Mouse (Mus musculus) stomach, postnatal 0 days (tissue): Measurements from ENCODE around the gene Ccdc9. TPM values are rescaled to one million over a fixed set of nuclear protein-coding genes. Genes with fewer than 3 reads are reported as not detected.
"Not testable (repeated sequence)": the region's sequence is repeated elsewhere in the genome, so short reads cannot be mapped to it uniquely, and the experiment has no call there.

Experiments
- ATAC-seq: fragments of 200-750 bp; cut with Nextera tagmentation; 2 replicates; pipeline ENCODE4 v1.8.0; 2017; ENCODE audit not compliant: low FRiP score, low TSS enrichment
- DNase-seq: peaks from one replicate; pipeline ENCODE4 v3.0.0-alpha.2; 2016; ENCODE audit warnings: low spot score
- H3K27ac ChIP-seq: fragments of 300-500 bp; sonication (generic); replicated peaks from 2 replicates; pipeline ENCODE4 v1.5.1; 2014; ENCODE audit warnings: mild to moderate bottlenecking, control low read depth
- H3K27me3 ChIP-seq: fragments of 300-500 bp; sonication (generic); 2 replicates; pipeline ENCODE4 v1.6.1; 2014; ENCODE audit warnings: low read length; ENCODE audit not compliant: control insufficient read depth, insufficient read depth
- H3K36me3 ChIP-seq: fragments of 300-500 bp; sonication (generic); 2 replicates; pipeline ENCODE4 v1.6.1; 2014; ENCODE audit warnings: low read length, mixed read lengths; ENCODE audit not compliant: control insufficient read depth, insufficient read depth
- H3K4me1 ChIP-seq: fragments of 300-500 bp; sonication (generic); replicated peaks from 2 replicates; pipeline ENCODE4 v1.6.1; 2014; ENCODE audit warnings: antibody characterized with exemption; ENCODE audit not compliant: control insufficient read depth, insufficient read depth
- H3K4me2 ChIP-seq: fragments of 300-500 bp; sonication (generic); replicated peaks from 2 replicates; pipeline ENCODE4 v1.6.1; 2014; ENCODE audit warnings: low read depth, mild to moderate bottlenecking, control low read depth, moderate library complexity
- H3K4me3 ChIP-seq: fragments of 300-500 bp; sonication (generic); 2 replicates; pipeline ENCODE4 v1.5.1; 2014; ENCODE audit warnings: low read depth, low read length, control low read depth
- H3K9ac ChIP-seq: fragments of 300-500 bp; sonication (generic); 2 replicates; pipeline ENCODE4 v1.6.1; 2014; ENCODE audit warnings: mild to moderate bottlenecking, low read length, control low read depth, mixed read lengths
- H3K9me3 ChIP-seq: fragments of 300-500 bp; sonication (generic); 2 replicates; pipeline ENCODE4 v1.6.1; 2016; ENCODE audit warnings: low read length; ENCODE audit not compliant: control insufficient read depth
- CTCF ChIP-seq: IDR thresholded peaks from 2 replicates; pipeline ENCODE4 v1.5.1; 2016; ENCODE audit warnings: antibody characterized with exemption, low read depth, mild to moderate bottlenecking, moderate library complexity
- EP300 ChIP-seq: optimal IDR thresholded peaks from 2 replicates; pipeline ENCODE3; 2016; ENCODE audit warnings: antibody characterized with exemption
- WGBS: fragments of 180-500 bp; shearing (Covaris S2); extraction: QIAGEN DNeasy Blood & Tissue Kit; methylation state at CpG from one replicate; pipeline ENCODE4 v1.1.7; 2014; 5-methylcytosine and 5-hydroxymethylcytosine counted together
- polyA plus RNA-seq: library from polyadenylated mRNA; unstranded; fragments of >200 nt; fragmentation: Nextera tagmentation; extraction: Ambion mirVana; gene quantifications from 2 replicates; pipeline ENCODE4 v1.2.1, GENCODE M21; 2015

Gene Ccdc9
- polyA plus RNA-seq, 1 experiment from 2014 or later = 11.5 TPM

- ATAC-seq (peak; percentile 64; the same call in 1 of the 2 replicates), DNase-seq (peak; percentile 30)
- Histone ChIP-seq H3K9me3 (no peaks in the 10 kb centered on the region), H3K4me3 (no peak overlapping the region), H3K4me2 (no peak overlapping the region), H3K27ac (no peak overlapping the region), H3K4me1 (no peaks in the 10 kb centered on the region), H3K36me3 (no peaks in the 10 kb centered on the region), H3K9ac (no peak overlapping the region), H3K27me3 (no peaks in the 10 kb centered on the region)
- TF ChIP-seq EP300 = no peak
- TF ChIP-seq CTCF = no peak
- 74% methylated on average over 1 of the region's 1 CpGs for WGBS
These were observed 25.5 kb downstream of the Ccdc9 start for GRCm38 (mm10) chr7:16261097-16261496.

- TF ChIP-seq CTCF (no peak), EP300 (no peak)
- no peaks in the 10 kb centered on the region for H3K9me3 ChIP-seq
- no peaks in the 10 kb centered on the region for H3K36me3 ChIP-seq
- no peak within 1 kb of the TSS for H3K4me2 ChIP-seq
- no peak within 1 kb of the TSS for H3K9ac ChIP-seq
- no peak within 1 kb of the TSS for H3K4me3 ChIP-seq
- no peak for ATAC-seq
- H3K27me3 ChIP-seq = no peaks in the 10 kb centered on the region
- DNase-seq = no peak
- WGBS = 77% methylated on average over 5 of the region's 5 CpGs
- no peaks in the 10 kb centered on the region for H3K4me1 ChIP-seq
- H3K27ac ChIP-seq = no peak within 1 kb of the TSS
These were observed 27.4 kb downstream of the Ccdc9 start, which contains the start of gene C5ar1 for GRCm38 (mm10) chr7:16259110-16259590. Gene C5ar1 (minus strand): TSS chr7:16259540.

GRCm38 (mm10) chr7:16257830-16258229, 28.8 kb downstream of the Ccdc9 start:
- Histone ChIP-seq H3K27ac (no peak overlapping the region), H3K9me3 (no peaks in the 10 kb centered on the region), H3K4me3 (no peak overlapping the region), H3K4me2 (no peak overlapping the region), H3K9ac (no peak overlapping the region), H3K27me3 (no peaks in the 10 kb centered on the region), H3K4me1 (no peaks in the 10 kb centered on the region), H3K36me3 (no peaks in the 10 kb centered on the region)
- 82% methylated on average over 11 of the region's 11 CpGs for WGBS
- DNase-seq (no peak), ATAC-seq (no peak)
- TF ChIP-seq EP300 = no peak
- no peak for TF ChIP-seq CTCF

GRCm38 (mm10) chr7:16255963-16256362, 30.6 kb downstream of the Ccdc9 start:
- H3K4me3 ChIP-seq, ATAC-seq, H3K9ac ChIP-seq, H3K4me2 ChIP-seq, H3K27me3 ChIP-seq, H3K4me1 ChIP-seq, H3K36me3 ChIP-seq, H3K9me3 ChIP-seq, H3K27ac ChIP-seq, DNase-seq: not testable (repeated sequence)
- 85% methylated on average over 4 of the region's 4 CpGs for WGBS

GRCm38 (mm10) chr7:16254195-16254594, 32.4 kb downstream of the Ccdc9 start:
- Histone ChIP-seq H3K4me2 (no peak overlapping the region), H3K4me3 (no peak overlapping the region), H3K36me3 (no peaks in the 10 kb centered on the region), H3K9me3 (no peaks in the 10 kb centered on the region), H3K4me1 (no peaks in the 10 kb centered on the region), H3K9ac (no peak overlapping the region), H3K27me3 (no peaks in the 10 kb centered on the region), H3K27ac (no peak overlapping the region)
- ATAC-seq = no peak
- no peak for TF ChIP-seq CTCF
- no peak for TF ChIP-seq EP300
- no peak for DNase-seq
- WGBS = 41% methylated on average over 4 of the region's 4 CpGs

GRCm38 (mm10) chr7:16250687-16251086, 35.9 kb downstream of the Ccdc9 start:
- Histone ChIP-seq H3K9ac (no peak overlapping the region), H3K27ac (no peak overlapping the region), H3K36me3 (no peaks in the 10 kb centered on the region), H3K4me2 (no peak overlapping the region), H3K27me3 (no peaks in the 10 kb centered on the region), H3K9me3 (no peaks in the 10 kb centered on the region), H3K4me3 (no peak overlapping the region), H3K4me1 (no peaks in the 10 kb centered on the region)
- ATAC-seq (no peak), DNase-seq (no peak)
- 80% methylated on average over 5 of the region's 5 CpGs for WGBS
- TF ChIP-seq CTCF (no peak), EP300 (no peak)
